Mouse (Mus musculus): ENCODE data around the gene Lcp1.

DNA sequence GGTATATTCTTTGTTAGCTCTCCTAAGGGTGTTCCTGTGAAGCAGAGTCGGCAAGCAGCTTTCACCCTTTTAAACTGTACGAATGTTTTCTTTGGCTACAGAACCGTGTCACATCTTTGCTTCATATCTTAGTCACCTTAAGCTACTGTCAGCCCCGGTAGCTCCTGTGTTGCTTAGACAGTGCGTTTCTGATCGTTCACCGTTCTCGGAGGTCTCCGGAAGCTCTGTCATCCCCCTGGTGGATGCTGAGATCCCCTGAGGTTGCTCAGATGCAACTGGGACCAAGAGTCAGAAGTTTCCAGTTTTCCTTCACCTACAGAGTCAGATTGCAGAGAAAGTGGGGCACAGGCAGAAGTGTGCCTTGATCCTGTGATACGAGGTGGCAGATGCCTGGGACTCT is 61.5 kb downstream of the Lcp1 start:
- TF ChIP-seq CTCF (IDR thresholded peaks at IDR 0.05) (no peak), POLR2A (IDR thresholded peaks at IDR 0.05; ENCODE audit: insufficient read depth, low read depth, low read length) (no peak)

Data from heart, adult 2 months (tissue).